Mouse (Mus musculus) G1E-ER4 (cell line): ENCODE measurements around the gene Alg5. TPM values are rescaled to one million over a fixed set of nuclear protein-coding genes. Genes with fewer than 3 reads are reported as not detected.

ENCODE experiments used
- GATA1 ChIP-seq: IDR thresholded peaks from one replicate; pipeline ENCODE4 v1.8.0; 2012; ENCODE audit warnings: low read length, inconsistent platforms
- polyA plus RNA-seq: library from polyadenylated mRNA; stranded (reverse); fragments of >175 nt; gene quantifications from 2 replicates; pipeline ENCODE4 v1.2.3, GENCODE M21; 2012

Gene Alg5
- polyA plus RNA-seq, 1 experiment: 2.5 TPM

DNA sequence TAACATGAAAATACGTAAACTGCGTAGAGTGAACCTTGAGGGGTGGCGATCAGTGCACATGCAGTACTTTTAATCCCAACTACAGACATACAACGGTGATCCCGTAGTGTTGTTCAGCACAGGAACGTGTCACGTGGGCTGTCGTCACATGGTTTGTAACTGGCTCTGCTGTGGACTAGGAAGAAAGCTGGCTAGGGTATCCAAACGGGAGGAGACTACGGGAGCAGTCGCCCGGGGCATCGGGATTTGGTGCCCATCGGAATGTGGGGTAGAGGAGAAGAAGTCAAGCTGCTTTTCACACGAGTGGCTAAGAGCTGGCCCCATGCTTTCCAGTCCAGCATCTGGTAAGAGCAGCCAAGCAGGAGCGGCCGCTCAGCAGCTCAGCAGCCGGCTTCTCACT lies 29.1 kb downstream of the Alg5 start:
- TF ChIP-seq GATA1: no peak

DNA sequence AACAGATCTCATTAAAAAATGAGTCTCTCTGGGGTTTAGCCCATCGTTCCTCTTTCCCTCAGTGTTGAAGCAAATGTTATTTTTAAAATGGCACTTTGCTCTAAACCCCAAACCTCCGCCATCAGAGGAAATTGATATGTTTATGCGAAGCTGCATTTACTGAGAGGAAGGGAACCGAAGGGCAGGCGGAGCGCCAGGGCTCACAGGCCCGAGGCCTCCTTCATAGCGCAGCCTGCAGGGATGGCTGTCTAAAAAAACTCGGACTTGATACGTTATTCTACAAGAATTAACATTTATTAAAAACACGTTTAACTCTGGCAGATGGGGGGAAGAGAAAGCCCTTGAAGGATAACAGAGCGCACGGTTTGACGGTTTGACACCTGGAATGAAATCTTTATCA lies 30.7 kb downstream of the Alg5 start:
- no peak for TF ChIP-seq GATA1

DNA sequence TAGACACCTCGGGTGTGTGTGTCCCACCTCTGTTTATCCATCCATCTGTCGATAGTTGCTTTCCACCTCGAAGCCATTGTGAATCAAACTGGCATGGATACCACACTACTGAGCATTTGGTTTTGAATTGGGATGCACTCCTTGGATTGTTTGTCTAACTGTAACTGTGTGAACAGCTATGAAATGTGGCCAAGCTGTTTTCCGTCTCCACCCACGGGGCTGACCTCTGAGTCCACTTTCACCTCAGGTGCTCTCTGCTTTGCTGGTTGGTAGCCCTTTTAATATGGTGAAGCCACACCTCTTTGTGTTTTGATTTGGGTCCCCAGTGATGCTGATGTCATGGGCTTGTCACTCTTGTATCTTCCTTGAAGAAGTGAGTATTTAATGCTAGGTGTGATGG lies 31.5 kb downstream of the Alg5 start:
- no peak for TF ChIP-seq GATA1

DNA sequence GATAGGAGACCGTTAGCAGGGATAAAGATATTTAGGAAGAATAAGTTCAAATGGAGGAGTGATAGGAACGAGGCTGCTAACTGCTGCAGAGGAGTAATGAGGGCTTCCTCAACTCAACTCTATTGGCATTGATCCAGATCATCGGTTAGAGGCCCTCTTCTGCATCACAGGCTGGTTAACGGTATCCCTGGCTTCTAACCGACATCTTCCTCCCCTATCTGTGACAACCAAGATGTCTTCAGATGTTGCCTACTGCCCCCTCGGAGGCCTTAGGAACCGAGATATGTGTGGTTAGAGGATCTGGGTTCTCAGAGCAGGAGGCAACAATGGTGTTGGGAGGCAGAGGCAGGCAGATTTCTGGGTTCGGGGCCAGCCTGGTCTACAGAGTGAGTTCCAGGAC lies 33.3 kb downstream of the Alg5 start:
- no peak for TF ChIP-seq GATA1

- no peak for TF ChIP-seq GATA1
These were observed 34.3 kb downstream of the Alg5 start for GRCm38 (mm10) chr3:54769349-54770275.

GRCm38 (mm10) chr3:54773613-54774012 lies 38.3 kb downstream of the Alg5 start:
- no peak for TF ChIP-seq GATA1

DNA sequence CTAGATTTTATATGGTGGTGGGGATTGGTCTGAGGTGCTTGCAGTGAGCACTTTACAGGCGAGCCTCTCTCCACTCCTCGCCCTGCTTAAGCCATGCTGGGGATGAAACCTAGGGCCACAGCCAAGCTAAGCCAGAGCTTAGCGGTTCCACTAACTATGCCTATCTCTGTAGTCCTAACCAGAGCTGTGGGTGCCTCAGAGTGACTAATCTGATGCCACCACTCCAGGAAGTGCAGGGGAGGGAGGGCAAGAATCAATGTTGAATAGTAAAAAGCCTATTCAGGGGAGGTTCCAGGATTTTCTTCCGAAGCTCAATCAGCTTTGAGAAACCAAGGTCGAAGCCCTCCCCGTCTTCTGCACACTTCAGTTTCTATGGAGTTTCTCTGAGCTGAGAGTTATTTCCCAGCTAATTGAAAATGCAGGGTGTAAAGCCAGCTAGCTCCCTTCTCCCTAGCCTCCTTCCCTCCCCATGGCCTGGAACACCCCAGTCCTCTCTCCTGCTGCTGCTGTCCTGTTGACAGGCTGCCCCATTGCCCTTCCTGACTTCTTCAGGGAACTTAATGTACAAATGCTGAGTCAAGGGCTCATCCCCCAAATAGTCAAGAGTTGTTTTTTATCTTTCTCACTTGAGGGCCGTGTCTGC lies 40.8 kb downstream of the Alg5 start:
- no peak for TF ChIP-seq GATA1

- no peak for TF ChIP-seq GATA1
These were observed 55.3 kb downstream of the Alg5 start for GRCm38 (mm10) chr3:54790601-54791000.

- TF ChIP-seq GATA1: no peak
These were observed 56.7 kb downstream of the Alg5 start for GRCm38 (mm10) chr3:54791822-54792677.

GRCm38 (mm10) chr3:54793762-54794161 lies 58.4 kb downstream of the Alg5 start:
- TF ChIP-seq GATA1: no peak

- TF ChIP-seq GATA1: no peak
These were observed 60.0 kb downstream of the Alg5 start for GRCm38 (mm10) chr3:54795379-54795778.

- no peak for TF ChIP-seq GATA1
These were observed 60.5 kb downstream of the Alg5 start for GRCm38 (mm10) chr3:54795806-54796205.

DNA sequence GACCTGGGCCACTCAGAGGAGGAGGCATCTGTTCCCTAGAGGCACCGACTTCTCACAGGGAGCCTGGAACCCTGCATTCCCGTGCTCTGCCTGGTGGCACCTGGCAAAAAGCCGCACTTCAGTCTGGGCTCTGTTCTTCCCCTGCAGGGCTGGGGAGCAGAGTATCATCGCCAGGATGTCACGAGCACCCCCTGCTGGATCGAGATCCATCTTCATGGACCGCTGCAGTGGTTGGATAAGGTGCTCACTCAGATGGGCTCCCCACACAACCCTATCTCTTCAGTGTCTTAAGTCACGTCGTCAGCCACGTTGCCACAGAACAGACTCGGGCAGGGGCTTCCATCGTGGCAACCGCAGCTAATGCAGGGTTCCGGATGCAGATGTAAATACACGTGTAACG lies 61.9 kb downstream of the Alg5 start:
- no peak for TF ChIP-seq GATA1

Other genes starting within 250 kb of the Alg5 start
- gene Supt20, start 42.7 kb upstream of the Alg5 start, polyA plus RNA-seq: 2.8 and 6.0 TPM in 2 replicates
- gene Gm21958, start 21.2 kb upstream of the Alg5 start, polyA plus RNA-seq: not detected in 2 replicates
- 29.7 and 65.2 TPM in 2 replicates for gene Exosc8, start 146 bp upstream of the Alg5 start, polyA plus RNA-seq
- gene Smad9, start 20.0 kb downstream of the Alg5 start, polyA plus RNA-seq: not detected in 2 replicates
- 115 and 128 TPM in 2 replicates for gene Rfxap, start 72.3 kb downstream of the Alg5 start, polyA plus RNA-seq
- gene Sertm1, start 180.3 kb downstream of the Alg5 start, polyA plus RNA-seq: not detected in 2 replicates